Mouse (Mus musculus): ENCODE measurements around the gene Tmem201.
"Not testable (repeated sequence)": the region's sequence is repeated elsewhere in the genome, so short reads cannot be mapped to it uniquely, and the experiment has no call there.

Tmem201 gene

DNA sequence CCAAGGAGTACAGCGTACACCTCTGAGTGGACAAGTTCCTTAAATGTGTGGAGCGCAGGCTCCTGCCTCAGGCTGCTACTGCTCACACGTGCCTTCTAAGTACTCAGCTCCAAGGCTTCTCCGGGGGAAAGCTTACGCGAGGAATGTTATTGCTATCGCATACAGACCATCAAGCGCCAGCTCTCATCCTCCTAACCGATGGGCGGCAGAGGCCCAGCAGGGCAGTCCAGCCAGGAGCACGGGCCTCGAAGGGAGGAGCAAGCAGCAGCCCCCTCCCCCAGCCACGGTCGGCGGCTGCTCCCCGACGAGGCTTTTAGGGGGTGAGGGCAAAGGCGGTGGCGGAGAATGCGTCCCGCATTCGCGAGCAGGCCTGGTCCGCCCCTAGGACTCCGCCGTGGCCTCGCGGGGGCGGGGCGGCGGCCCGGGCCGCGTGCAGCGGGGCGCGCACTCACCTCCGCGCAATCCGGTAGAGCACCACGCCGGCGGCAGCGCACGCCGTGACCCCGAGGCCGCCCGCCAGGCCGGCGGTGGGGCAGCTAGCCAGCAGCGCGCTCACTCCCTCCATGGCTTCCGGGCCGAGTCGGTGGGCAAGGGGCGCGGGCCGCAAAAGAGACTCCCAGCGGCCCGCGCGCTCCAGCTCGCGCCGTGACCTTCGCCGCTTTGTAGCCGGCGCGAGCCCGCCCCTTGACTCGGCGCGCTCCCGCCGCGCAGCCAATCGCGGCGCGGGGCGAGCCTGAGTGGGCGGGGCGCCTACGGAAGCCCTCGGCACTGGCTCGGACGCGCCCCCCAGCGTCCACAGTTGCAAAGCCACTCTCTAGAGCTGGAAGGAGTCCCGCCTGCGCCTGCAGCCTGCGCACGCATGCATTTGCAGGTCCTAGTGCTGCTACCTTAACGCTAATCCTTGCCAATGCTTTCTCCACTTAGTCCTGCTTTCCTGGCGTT, at the start of gene Tmem201:
Gene Tmem201 (minus strand): TSS at position 662 of the 942 bp plus-strand sequence.
- DNase-seq (ENCODE audit: low read depth, low spot score) = peak; percentile 95

DNA sequence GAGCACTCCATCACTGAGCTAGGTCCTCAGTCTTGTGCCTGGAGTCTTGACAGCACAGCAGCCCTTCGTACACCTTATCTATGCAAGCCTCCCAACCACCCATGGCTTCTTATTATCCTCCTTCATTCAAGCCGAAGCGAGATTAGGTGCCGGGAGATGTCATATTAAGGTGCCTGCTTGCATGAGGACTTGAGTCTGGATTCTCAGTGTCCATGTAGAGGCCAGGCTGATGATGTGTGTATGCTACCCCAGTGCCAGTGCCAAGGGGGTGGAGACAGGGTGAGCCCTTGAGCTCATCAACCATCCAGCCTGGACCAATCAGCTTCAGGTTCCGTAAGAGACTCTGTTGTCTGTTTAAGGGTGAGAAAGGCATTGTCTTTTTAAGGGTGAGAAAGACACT, 47.1 kb upstream of the Tmem201 start:
- DNase-seq (ENCODE audit: low read depth, low spot score) = no peak

DNA sequence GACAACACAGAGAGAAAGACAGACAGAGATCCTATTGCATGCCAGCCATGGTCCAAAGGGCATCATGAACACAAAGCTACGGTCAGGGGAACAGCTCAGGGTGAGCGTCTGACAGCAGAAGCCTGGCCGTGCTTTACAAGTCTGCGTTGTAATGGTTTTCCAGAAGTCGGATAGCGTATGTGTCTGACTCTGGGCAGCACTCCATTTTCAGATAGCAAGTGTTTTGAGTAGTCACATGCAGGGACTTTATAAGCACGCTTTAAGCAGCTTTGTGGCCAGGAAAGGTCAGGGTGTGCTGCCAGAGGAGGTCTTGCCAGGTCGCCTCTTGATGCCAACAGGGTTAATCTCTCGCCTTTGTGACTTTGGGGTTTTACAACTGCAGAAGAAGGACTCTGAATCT, 46.5 kb upstream of the Tmem201 start:
- no peak for DNase-seq (ENCODE audit: low read depth, low spot score)

- no peak for DNase-seq (ENCODE audit: low read depth, low spot score)
These were observed 45.1 kb upstream of the Tmem201 start for GRCm38 (mm10) chr4:149782975-149783374.

DNA sequence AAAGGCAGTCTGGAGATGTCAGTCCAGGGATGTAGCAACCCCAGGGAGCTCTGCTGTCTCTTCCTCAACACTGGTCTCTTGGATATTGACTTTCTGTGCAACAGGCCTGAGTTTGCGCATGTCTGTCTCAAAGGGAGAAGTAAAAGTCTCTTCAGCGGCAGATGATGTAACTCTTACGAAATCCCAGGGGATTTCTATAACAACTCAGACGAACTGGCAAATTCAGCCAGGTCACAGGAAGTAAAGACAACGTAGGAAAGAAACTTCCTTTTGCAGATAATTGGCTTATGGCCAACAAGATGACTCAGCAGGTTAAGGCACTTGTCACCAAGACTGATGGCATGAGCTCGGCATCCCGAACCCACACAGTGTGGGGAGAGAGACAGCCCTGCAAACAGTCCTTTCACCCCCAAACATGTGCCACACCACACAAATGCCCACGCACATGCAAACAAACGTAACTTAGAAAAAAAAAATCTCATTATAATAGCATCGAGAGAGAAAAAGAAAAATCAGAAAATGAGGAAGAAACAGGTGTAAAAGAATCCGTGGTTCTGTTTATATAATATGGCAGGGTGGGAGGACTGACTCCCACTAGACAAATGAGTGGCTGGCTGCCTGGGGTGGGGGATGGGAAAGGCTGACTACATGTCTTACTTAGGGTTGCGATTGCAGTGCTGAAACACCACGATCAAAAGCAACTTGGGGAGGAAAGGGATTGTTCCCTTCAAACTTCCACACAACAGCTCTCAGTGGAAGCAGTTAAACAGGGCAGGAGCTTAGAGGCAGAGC, 42.9 kb upstream of the Tmem201 start:
- DNase-seq (ENCODE audit: low read depth, low spot score) = no peak

DNA sequence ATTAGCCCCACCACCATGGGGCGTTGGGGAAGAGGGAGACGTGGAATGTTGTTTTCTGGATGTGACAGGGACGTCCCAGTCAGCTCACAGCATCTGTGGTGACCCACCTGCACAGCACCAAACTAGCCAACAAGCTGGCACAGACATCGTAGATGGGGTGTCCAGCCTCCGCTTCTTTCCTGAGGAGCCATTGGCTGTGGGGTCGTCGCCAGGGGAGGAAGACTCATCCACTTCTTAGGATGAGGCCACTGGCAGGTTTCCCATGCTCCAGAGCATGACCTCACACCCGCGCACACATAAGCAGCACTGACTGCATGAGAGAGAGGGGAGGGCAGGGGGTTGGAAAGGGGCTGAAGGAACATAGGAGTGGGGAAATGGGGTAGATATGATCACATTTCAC, 42.1 kb upstream of the Tmem201 start:
- DNase-seq (ENCODE audit: low read depth, low spot score) = no peak

GRCm38 (mm10) chr4:149777126-149777525, 39.3 kb upstream of the Tmem201 start:
- no peak for DNase-seq (ENCODE audit: low read depth, low spot score)

DNA sequence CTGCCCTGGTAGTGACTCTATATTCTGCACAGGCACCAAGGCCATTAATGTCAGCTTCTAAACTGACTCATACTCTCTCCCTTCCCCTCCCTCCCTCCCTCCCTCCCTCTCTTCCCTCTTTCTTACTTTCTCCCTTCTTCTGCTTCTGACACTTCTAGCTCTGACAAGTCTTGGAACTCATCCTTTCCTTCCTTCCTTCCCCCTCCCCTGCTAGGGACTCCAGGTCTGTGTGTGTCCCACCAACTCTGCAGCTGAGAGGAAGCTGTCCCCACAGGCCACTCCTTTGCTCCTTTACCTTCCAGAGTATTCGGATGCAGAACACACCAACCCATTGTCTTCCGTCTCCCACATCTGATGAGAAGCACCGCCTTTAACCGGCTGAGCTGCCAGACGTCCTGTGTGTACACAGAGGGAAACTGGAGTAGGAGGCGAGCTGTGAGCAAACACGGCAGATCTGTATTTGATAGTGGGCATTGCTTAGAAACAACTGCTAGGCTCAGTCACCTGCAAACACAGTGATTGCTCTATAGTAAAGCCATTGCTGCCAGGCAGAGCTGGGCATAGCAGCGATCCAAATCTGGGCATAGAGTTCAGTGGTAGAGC, 38.0 kb upstream of the Tmem201 start:
- no peak for DNase-seq (ENCODE audit: low read depth, low spot score)

- no peak for DNase-seq (ENCODE audit: low read depth, low spot score)
These were observed 37.5 kb upstream of the Tmem201 start for GRCm38 (mm10) chr4:149775330-149775729.

GRCm38 (mm10) chr4:149774094-149774470, 36.2 kb upstream of the Tmem201 start, which contains the start of gene Slc25a33:
Gene Slc25a33, minus strand, starts transcription at chr4:149774277.
- DNase-seq (ENCODE audit: low read depth, low spot score) = peak; percentile 89

DNA sequence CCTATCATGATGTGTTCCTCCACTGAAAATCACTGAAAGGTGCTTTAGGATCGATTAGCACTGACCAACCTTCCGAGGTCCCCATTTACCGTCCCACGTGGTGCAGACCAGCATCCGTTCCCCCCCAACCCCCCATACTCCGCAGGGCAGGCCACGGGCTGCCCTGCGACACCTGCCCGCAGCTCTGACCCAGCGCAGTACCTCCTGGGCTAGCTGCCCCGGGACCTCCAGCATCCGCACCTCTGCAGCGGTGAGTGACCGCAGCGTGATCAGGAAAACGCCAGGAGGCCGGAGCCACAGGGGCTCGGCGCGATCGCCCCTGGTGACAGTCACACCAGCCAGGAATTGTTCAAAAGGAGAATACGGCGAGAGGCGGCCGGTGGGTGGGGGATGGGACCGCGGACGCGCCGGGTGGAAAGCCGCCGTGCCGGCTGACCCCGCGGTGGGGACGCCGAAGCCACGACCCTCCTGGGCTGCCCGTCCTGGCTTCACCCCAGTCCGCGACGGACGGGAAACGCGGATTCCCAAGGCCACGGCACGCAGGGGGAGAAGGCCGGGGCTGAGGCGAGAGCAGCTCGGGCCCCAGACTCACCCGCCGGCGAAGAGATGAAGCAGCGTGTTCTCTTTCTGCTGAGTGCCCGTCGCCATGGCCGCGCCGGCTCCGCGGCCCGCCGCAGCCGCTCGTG, 35.7 kb upstream of the Tmem201 start:
- no peak for DNase-seq (ENCODE audit: low read depth, low spot score)

DNA sequence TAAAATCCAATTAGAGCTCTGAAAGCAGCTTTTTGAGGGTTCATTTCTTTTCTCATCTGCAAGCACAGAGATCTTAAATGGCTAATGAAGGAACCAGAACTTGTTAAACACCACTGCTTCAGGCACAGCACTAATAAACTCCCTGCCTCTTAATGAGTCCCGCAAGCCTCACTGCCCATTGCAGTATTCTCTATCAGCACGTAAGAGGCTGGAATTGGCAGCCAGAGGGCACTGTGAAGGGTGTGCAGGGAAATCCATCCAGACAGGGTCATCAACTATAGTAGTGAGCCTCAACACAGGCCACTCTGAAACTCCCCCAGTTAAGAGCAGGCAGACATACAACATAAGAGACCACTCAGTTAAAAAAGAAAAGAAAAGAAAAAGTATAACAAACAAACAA, 34.5 kb upstream of the Tmem201 start:
- no peak for DNase-seq (ENCODE audit: low read depth, low spot score)

- no peak for DNase-seq (ENCODE audit: low read depth, low spot score)
These were observed 27.4 kb upstream of the Tmem201 start for GRCm38 (mm10) chr4:149765201-149765600.

GRCm38 (mm10) chr4:149763335-149763734, 25.5 kb upstream of the Tmem201 start:
- DNase-seq (ENCODE audit: low read depth, low spot score) = no peak

GRCm38 (mm10) chr4:149759517-149759916, 21.7 kb upstream of the Tmem201 start:
- no peak for DNase-seq (ENCODE audit: low read depth, low spot score)

GRCm38 (mm10) chr4:149758423-149758822, 20.6 kb upstream of the Tmem201 start:
- no peak for DNase-seq (ENCODE audit: low read depth, low spot score)

DNA sequence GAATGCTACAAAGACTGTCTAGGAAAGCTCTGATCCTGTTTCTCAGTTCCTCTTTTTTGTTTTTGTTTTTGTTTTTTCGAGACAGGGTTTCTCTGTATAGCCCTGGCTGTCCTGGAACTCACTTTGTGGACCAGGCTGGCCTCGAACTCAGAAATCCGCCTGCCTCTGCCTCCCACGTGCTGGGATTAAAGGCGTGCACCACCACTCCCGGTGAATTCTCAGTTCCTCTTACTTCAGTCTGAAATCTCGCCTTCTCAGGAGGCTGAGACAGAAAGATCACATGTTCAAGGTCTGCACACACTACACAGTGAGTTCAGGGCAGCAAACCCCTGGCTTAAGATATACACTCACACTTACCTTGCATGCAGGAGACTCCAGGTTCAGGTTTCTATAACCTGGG, 18.7 kb upstream of the Tmem201 start:
- DNase-seq (ENCODE audit: low read depth, low spot score) = not testable (repeated sequence)

GRCm38 (mm10) chr4:149752836-149753235, 15.0 kb upstream of the Tmem201 start:
- no peak for DNase-seq (ENCODE audit: low read depth, low spot score)

DNA sequence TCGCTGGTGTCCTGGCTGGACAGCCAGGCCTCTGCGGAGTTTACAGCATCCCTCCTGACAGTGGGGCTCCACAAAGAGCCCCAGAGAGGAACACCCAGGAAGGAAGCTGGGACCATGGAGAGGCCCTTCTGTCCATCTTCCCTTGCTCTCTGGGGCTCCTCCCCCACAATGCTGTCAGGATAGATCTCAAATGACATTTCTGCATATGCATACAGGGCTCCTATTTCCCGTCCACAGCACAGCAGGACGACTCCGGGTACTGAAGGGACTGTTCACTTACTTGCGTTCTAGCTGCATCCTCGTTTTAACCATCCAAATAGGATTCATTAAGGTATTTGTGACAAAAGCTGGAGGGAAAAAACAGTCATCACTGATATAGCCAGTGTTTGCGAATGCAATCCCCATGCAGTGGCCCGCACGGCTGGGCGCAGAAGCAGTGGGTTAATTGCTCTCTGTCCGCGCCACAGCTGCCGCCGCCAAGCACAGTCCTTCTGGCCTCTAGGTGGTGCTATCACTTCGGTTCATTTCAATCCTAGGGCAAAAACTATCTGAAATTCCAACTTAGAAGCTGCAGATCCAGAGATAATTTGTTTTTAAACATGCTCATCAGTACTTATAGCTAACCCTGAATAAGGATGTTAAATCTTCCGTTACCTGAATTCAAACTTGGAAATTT, 14.4 kb upstream of the Tmem201 start:
- DNase-seq (ENCODE audit: low read depth, low spot score) = peak; percentile 70

GRCm38 (mm10) chr4:149750671-149751070, 12.8 kb upstream of the Tmem201 start:
- DNase-seq (ENCODE audit: low read depth, low spot score) = no peak

DNA sequence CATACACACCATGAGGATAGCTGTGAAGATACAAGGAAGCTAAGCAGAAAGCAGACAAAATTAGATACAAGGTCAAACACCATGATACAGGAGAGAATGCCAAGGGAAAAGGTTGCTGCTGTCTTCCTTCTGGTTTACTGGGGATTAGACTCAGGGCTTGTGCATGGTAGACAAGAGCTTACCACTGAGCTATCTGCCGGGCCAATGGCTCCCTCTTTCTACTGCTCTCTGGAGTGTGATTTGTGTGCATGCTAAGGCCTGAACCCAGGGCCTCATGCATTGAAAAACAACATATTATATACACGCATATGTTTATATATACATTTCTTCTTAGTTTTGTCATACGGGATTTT, 11.8 kb upstream of the Tmem201 start:
- not testable (repeated sequence) for DNase-seq (ENCODE audit: low read depth, low spot score)
